Mouse (Mus musculus) hindbrain, embryonic 14.5 days (tissue): Measurements from ENCODE around the gene Gm21954. TPM values are rescaled to one million over a fixed set of nuclear protein-coding genes. Genes with fewer than 3 reads are reported as not detected.

Experiments used
- ATAC-seq: fragments of 200-750 bp; cut with Nextera tagmentation; 2 replicates; pipeline ENCODE4 v1.8.0; 2017; ENCODE audit warnings: moderate number of reproducible peaks, mild to moderate bottlenecking, moderate TSS enrichment, moderate library complexity; ENCODE audit not compliant: low FRiP score
- DNase-seq: peaks from one replicate; pipeline ENCODE4 v3.0.0-alpha.2; 2015; ENCODE audit warnings: low spot score
- H3K27ac ChIP-seq: fragments of 300-500 bp; sonication (generic); 2 replicates; pipeline ENCODE4 v1.5.1; 2014; ENCODE audit warnings: mild to moderate bottlenecking, moderate library complexity
- H3K27me3 ChIP-seq: fragments of 300-500 bp; sonication (generic); 2 replicates; pipeline ENCODE4 v1.6.1; 2014; ENCODE audit warnings: mild to moderate bottlenecking, low read length, mixed read lengths; ENCODE audit not compliant: control insufficient read depth, insufficient read depth
- H3K36me3 ChIP-seq: fragments of 300-500 bp; sonication (generic); replicated peaks from 2 replicates; pipeline ENCODE4 v1.6.1; 2014; ENCODE audit not compliant: control insufficient read depth, insufficient read depth
- H3K4me1 ChIP-seq: fragments of 300-500 bp; sonication (generic); replicated peaks from 2 replicates; pipeline ENCODE4 v1.6.1; 2014; ENCODE audit warnings: antibody characterized with exemption, low read length, mixed read lengths; ENCODE audit not compliant: control insufficient read depth, insufficient read depth
- H3K4me2 ChIP-seq: fragments of 300-500 bp; sonication (generic); replicated peaks from 2 replicates; pipeline ENCODE4 v1.6.1; 2014; ENCODE audit warnings: mild to moderate bottlenecking, moderate library complexity
- H3K4me3 ChIP-seq: fragments of 300-500 bp; sonication (generic); replicated peaks from 2 replicates; pipeline ENCODE4 v1.5.1; 2014; ENCODE audit warnings: mild to moderate bottlenecking, low read length
- H3K9ac ChIP-seq: fragments of 300-500 bp; sonication (generic); 2 replicates; pipeline ENCODE4 v1.6.1; 2014
- H3K9me3 ChIP-seq: fragments of 300-500 bp; sonication (generic); 2 replicates; pipeline ENCODE4 v1.6.1; 2016; ENCODE audit warnings: low read length; ENCODE audit not compliant: control insufficient read depth
- WGBS: fragments of 180-500 bp; shearing (Covaris S2); extraction: QIAGEN DNeasy Blood & Tissue Kit; methylation state at CpG from one replicate; pipeline ENCODE4 v1.1.7; 2014; 5-methylcytosine and 5-hydroxymethylcytosine counted together
- polyA plus RNA-seq: library from polyadenylated mRNA; unstranded; fragments of >200 nt; fragmentation: Nextera tagmentation; extraction: Ambion mirVana; gene quantifications from 2 replicates; pipeline ENCODE4 v1.2.1, GENCODE M21; 2014

Gene Gm21954
- polyA plus RNA-seq, 1 experiment from 2014 or later = not detected

GRCm38 (mm10) chr3:55434276-55434675 lies 37.7 kb downstream of the Gm21954 start:
- Histone ChIP-seq H3K27ac (no peak overlapping the region; the same call in 1 of the 2 replicates), H3K9ac (no peak overlapping the region), H3K36me3 (no peaks in the 10 kb centered on the region), H3K4me1 (no peaks in the 10 kb centered on the region), H3K27me3 (no peaks in the 10 kb centered on the region), H3K4me2 (no peak overlapping the region), H3K4me3 (no peak overlapping the region), H3K9me3 (no peaks in the 10 kb centered on the region)
- ATAC-seq = no peak
- 57% methylated on average over 1 of the region's 1 CpGs for WGBS
- DNase-seq = no peak

- H3K4me2 ChIP-seq = no peak overlapping the region
- H3K27me3 ChIP-seq = no peaks in the 10 kb centered on the region
- H3K36me3 ChIP-seq = no peaks in the 10 kb centered on the region
- 83% methylated on average over 3 of the region's 3 CpGs for WGBS
- DNase-seq (no peak), ATAC-seq (no peak)
- no peaks in the 10 kb centered on the region for H3K9me3 ChIP-seq
- no peak overlapping the region for H3K9ac ChIP-seq
- no peak overlapping the region for H3K27ac ChIP-seq
- no peak overlapping the region for H3K4me3 ChIP-seq
- H3K4me1 ChIP-seq = no peaks in the 10 kb centered on the region
These were observed 40.8 kb downstream of the Gm21954 start for GRCm38 (mm10) chr3:55431223-55431622.

GRCm38 (mm10) chr3:55430022-55430549 lies 41.9 kb downstream of the Gm21954 start:
- 80% methylated on average over 2 of the region's 2 CpGs for WGBS
- no peak overlapping the region for H3K9ac ChIP-seq
- no peaks in the 10 kb centered on the region for H3K9me3 ChIP-seq
- no peak overlapping the region for H3K4me2 ChIP-seq
- no peaks in the 10 kb centered on the region for H3K36me3 ChIP-seq
- 0 out of 2 replicates have a peak, but pooled peaks cover under 1% of the 10 kb centered on the region for H3K4me1 ChIP-seq
- DNase-seq (no peak), ATAC-seq (no peak)
- H3K27me3 ChIP-seq = no peaks in the 10 kb centered on the region
- no peak overlapping the region for H3K4me3 ChIP-seq
- H3K27ac ChIP-seq = no peak overlapping the region

DNA sequence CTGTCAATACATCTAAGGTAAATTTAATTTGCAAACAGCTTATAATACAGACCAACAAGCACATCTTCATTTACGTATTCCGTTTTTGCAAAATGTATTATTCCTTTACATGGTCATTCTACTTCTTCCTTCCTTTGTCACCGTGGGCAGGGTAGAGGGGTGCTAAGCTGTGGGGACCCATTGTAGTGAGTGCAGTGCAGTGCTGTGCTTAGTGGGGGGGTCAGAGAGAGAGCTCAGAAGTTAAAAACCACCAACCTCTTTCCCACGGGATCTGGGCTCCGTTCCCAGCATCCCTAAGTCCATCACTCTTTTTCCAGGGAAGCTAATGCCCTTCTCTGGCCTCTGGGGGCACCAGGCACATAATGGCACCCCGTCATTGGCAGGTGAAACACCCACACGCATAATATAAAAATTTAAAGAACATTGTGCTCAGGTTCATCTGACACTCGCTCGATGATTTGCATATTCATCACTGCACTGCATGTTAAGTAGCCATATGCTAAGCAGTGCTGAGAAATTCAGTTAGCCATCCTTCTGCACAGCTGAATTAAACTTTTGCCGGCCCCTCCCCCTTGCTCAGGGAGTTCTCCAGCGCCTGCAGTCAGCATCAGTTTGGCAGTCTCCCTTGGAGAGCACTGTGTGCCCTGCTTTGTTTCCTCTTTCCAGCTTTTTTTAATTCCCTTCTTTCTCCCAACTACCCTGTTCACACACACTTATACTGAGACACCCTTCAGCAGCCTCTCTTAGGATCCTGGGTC lies 48.2 kb downstream of the Gm21954 start:
- peak; percentile 91 for ATAC-seq
- Histone ChIP-seq H3K27ac (peak overlapping the region; percentile 81), H3K27me3 (no peaks in the 10 kb centered on the region), H3K4me1 (peaks cover 45% of the 10 kb centered on the region), H3K9ac (peak overlapping the region; percentile 14; the same call in 1 of the 2 replicates), H3K36me3 (no peaks in the 10 kb centered on the region), H3K4me3 (no peak overlapping the region), H3K4me2 (peak overlapping the region; percentile 32), H3K9me3 (no peaks in the 10 kb centered on the region)
- DNase-seq = peak; percentile 74
- WGBS = 9% methylated on average over 11 of the region's 11 CpGs

- Histone ChIP-seq H3K9me3 (no peaks in the 10 kb centered on the region), H3K9ac (0 out of 2 replicates have a peak overlapping the region, but pooled peaks have one; percentile 0), H3K4me3 (no peak overlapping the region), H3K27ac (no peak overlapping the region), H3K4me2 (no peak overlapping the region), H3K4me1 (peaks cover 55% of the 10 kb centered on the region), H3K27me3 (no peaks in the 10 kb centered on the region), H3K36me3 (no peaks in the 10 kb centered on the region)
- no peak for ATAC-seq
- WGBS = 42% methylated on average over 8 of the region's 8 CpGs
- DNase-seq = no peak
These were observed 51.5 kb downstream of the Gm21954 start for GRCm38 (mm10) chr3:55420436-55421083.

DNA sequence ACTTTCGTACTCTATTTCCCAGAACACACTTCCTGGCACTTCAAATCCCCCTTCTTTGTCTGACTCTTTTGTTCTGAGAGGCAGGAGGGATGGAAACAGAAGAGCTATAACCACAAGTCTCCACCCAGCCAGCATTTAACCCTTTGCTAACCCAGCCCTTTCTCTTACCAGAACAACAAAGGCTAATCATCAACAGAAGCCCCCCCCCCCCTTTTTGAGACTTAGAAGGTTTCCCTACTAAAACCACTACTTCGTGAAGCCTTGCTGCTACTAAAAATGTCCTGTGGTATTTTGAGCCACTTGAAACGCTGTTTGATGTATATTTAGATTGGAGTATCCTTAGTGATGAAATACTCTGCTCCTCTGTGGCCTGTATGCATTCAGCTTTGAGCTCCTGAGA lies 52.7 kb downstream of the Gm21954 start:
- WGBS = 22% methylated on average over 3 of the region's 3 CpGs
- Histone ChIP-seq H3K36me3 (no peaks in the 10 kb centered on the region), H3K9me3 (no peaks in the 10 kb centered on the region), H3K27me3 (no peaks in the 10 kb centered on the region), H3K4me3 (no peak overlapping the region), H3K4me2 (no peak overlapping the region), H3K4me1 (peaks cover 59% of the 10 kb centered on the region), H3K9ac (no peak overlapping the region), H3K27ac (peak overlapping the region; percentile 49)
- DNase-seq = no peak
- ATAC-seq = no peak

DNA sequence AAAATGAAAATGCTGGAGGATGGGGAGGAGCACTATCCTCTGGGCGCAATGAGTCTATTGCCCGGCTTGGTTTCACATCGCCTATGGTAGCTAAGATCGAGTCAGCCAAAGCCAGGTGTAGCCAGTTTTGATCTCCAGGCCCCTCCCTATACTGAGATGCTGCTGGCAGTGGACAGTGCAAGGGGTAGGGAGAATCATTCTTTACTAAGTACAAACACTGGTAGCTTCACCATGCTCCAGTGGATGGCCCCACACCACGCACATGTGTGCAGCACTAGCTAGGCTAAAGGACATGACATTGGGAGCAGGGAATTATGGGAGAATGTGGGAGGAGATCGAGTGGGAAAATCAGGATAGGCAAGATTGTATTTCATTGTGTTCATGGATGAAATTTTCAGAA lies 53.2 kb downstream of the Gm21954 start:
- no peaks in the 10 kb centered on the region for H3K36me3 ChIP-seq
- H3K4me3 ChIP-seq = no peak overlapping the region
- 61% methylated on average over 6 of the region's 6 CpGs for WGBS
- peak overlapping the region; percentile 75 for H3K27ac ChIP-seq
- 0 out of 2 replicates have a peak overlapping the region, but pooled peaks have one; percentile 16 for H3K9ac ChIP-seq
- DNase-seq (no peak), ATAC-seq (no peak)
- H3K4me2 ChIP-seq = no peak overlapping the region
- H3K27me3 ChIP-seq = no peaks in the 10 kb centered on the region
- no peaks in the 10 kb centered on the region for H3K9me3 ChIP-seq
- H3K4me1 ChIP-seq = peaks cover 54% of the 10 kb centered on the region

GRCm38 (mm10) chr3:55415527-55415950 lies 56.5 kb downstream of the Gm21954 start:
- Histone ChIP-seq H3K9me3 (no peaks in the 10 kb centered on the region), H3K27ac (peak overlapping the region; percentile 92), H3K36me3 (no peaks in the 10 kb centered on the region), H3K4me1 (peaks cover 31% of the 10 kb centered on the region), H3K4me3 (no peak overlapping the region), H3K9ac (peak overlapping the region; percentile 51), H3K27me3 (no peaks in the 10 kb centered on the region), H3K4me2 (peak overlapping the region; percentile 42)
- WGBS = 6% methylated on average over 14 of the region's 14 CpGs
- ATAC-seq (peak; percentile 75), DNase-seq (peak; percentile 64)
